Mouse (Mus musculus) midbrain, embryonic 14.5 days (tissue): ENCODE measurements around the gene Il17rd. TPM values are rescaled to one million over a fixed set of nuclear protein-coding genes. Genes with fewer than 3 reads are reported as not detected.
A peak's percentile ranks its signal among the peaks of the same experiment; 100 is the strongest.

Source experiments
- ATAC-seq: fragments of 200-750 bp; cut with Nextera tagmentation; 2 replicates; pipeline ENCODE4 v1.8.0; 2017; ENCODE audit warnings: moderate number of reproducible peaks, moderate library complexity; ENCODE audit not compliant: low FRiP score, low TSS enrichment
- DNase-seq: peaks from one replicate; pipeline ENCODE4 v3.0.0-alpha.2; 2015
- H3K27ac ChIP-seq: fragments of 300-500 bp; sonication (generic); replicated peaks from 2 replicates; pipeline ENCODE4 v1.5.1; 2014; ENCODE audit warnings: mild to moderate bottlenecking, low read depth, low read length, moderate library complexity
- H3K27me3 ChIP-seq: fragments of 300-500 bp; sonication (generic); 2 replicates; pipeline ENCODE4 v1.6.1; 2014; ENCODE audit warnings: low read length, control low read depth, mixed read lengths; ENCODE audit not compliant: control insufficient read depth, insufficient read depth
- H3K36me3 ChIP-seq: fragments of 300-500 bp; sonication (generic); 2 replicates; pipeline ENCODE4 v1.6.1; 2014; ENCODE audit warnings: low read length, control low read depth; ENCODE audit not compliant: control insufficient read depth, insufficient read depth
- H3K4me1 ChIP-seq: fragments of 300-500 bp; sonication (generic); 2 replicates; pipeline ENCODE4 v1.6.1; 2014; ENCODE audit warnings: mild to moderate bottlenecking, antibody characterized with exemption, low read length, control low read depth; ENCODE audit not compliant: control insufficient read depth, insufficient read depth
- H3K4me2 ChIP-seq: fragments of 300-500 bp; sonication (generic); 2 replicates; pipeline ENCODE4 v1.6.1; 2014; ENCODE audit warnings: mild to moderate bottlenecking, low read length, moderate library complexity
- H3K4me3 ChIP-seq: fragments of 300-500 bp; sonication (generic); replicated peaks from 2 replicates; pipeline ENCODE4 v1.5.1; 2014; ENCODE audit warnings: low read depth, low read length
- H3K9ac ChIP-seq: fragments of 300-500 bp; sonication (generic); replicated peaks from 2 replicates; pipeline ENCODE4 v1.6.1; 2014; ENCODE audit warnings: mild to moderate bottlenecking, low read length, moderate library complexity
- H3K9me3 ChIP-seq: fragments of 300-500 bp; sonication (generic); 2 replicates; pipeline ENCODE4 v1.6.1; 2016; ENCODE audit warnings: low read length, control low read depth, mixed read lengths; ENCODE audit not compliant: control insufficient read depth
- WGBS: fragments of 180-500 bp; shearing (Covaris S2); extraction: QIAGEN DNeasy Blood & Tissue Kit; methylation state at CpG from one replicate; pipeline ENCODE4 v1.1.7; 2014; 5-methylcytosine and 5-hydroxymethylcytosine counted together
- polyA plus RNA-seq: library from polyadenylated mRNA; unstranded; fragments of >200 nt; fragmentation: Nextera tagmentation; extraction: Ambion mirVana; gene quantifications from 2 replicates; pipeline ENCODE4 v1.2.1, GENCODE M21; 2014

Gene Il17rd
- polyA plus RNA-seq, 1 experiment from 2014 or later, result 2.9 TPM

DNA sequence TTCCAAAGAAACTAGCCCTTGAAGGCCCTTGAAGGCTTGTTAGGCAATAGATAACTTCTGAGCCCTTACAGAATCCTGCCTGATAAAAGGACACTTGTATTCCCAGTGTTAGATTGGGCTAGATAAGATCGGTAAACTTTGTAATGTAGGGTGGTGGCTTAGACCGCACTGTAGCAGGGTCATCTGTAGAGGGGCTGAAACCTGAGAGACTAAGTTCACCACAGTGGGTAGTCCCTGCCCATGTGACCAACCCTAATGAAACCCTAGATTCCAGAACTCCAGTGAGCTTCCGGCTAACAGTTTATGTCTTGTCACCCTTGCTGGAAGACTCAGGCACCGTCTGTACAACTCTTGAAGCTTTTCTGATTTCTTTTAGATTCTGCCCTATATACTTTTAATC lies 25.1 kb upstream of the Il17rd start:
- WGBS, result 85% methylated on average over 4 of the region's 4 CpGs
- no peaks in the 10 kb centered on the region for H3K27me3 ChIP-seq
- no peak overlapping the region for H3K4me2 ChIP-seq
- H3K4me3 ChIP-seq, result no peak overlapping the region
- no peaks in the 10 kb centered on the region for H3K4me1 ChIP-seq
- no peak overlapping the region for H3K9ac ChIP-seq
- ATAC-seq (no peak), DNase-seq (no peak)
- no peak overlapping the region for H3K27ac ChIP-seq
- H3K36me3 ChIP-seq, result no peaks in the 10 kb centered on the region
- no peaks in the 10 kb centered on the region for H3K9me3 ChIP-seq

DNA sequence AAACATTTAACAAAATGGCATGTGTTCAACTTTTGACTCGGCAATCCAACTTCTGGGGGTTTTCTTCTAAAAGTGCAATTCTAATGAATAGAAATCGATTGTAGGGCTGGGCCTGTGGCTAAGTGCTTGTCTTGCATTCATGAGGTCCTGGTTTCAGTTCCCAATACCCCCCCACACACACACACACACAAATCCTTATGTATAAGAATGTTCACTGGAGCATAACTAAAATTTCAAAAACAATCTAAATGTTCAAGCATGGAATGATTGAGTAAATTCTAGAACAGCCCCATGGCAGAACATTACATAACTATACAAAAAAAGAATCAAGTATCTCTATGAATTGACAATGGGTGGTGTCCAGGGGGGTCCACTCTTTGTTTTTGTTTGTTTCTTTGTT lies 20.8 kb upstream of the Il17rd start:
- WGBS, result 99% methylated on average over 2 of the region's 2 CpGs
- Histone ChIP-seq H3K4me1 (no peaks in the 10 kb centered on the region), H3K27me3 (no peaks in the 10 kb centered on the region), H3K27ac (no peak overlapping the region), H3K36me3 (no peaks in the 10 kb centered on the region), H3K4me2 (no peak overlapping the region), H3K9me3 (no peaks in the 10 kb centered on the region), H3K4me3 (no peak overlapping the region), H3K9ac (no peak overlapping the region)
- no peak for DNase-seq
- ATAC-seq, result no peak

DNA sequence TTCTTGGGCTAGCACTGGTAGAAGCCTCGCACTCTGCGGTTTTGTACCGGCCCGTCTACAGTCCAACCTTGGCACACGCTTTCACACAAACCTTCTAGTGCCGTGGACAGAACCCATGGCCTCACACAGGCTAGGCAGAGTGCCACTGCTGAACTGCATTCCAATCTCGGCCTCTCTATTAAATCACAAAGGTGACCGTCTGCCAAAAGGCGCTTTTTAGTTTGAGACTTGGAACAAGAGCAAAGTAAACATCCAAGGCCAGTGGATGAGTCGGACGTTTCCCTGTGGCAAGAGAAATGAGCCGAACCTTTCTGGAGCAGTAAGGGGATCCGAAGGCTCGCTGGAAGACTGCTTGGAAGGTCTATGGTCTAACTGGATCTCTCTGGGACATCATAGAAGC lies 18.9 kb upstream of the Il17rd start:
- Histone ChIP-seq H3K36me3 (no peaks in the 10 kb centered on the region), H3K9ac (no peak overlapping the region), H3K27me3 (no peaks in the 10 kb centered on the region), H3K4me1 (no peaks in the 10 kb centered on the region), H3K9me3 (no peaks in the 10 kb centered on the region), H3K4me2 (no peak overlapping the region), H3K27ac (no peak overlapping the region), H3K4me3 (no peak overlapping the region)
- DNase-seq, result no peak
- 93% methylated on average over 14 of the region's 14 CpGs for WGBS
- no peak for ATAC-seq

DNA sequence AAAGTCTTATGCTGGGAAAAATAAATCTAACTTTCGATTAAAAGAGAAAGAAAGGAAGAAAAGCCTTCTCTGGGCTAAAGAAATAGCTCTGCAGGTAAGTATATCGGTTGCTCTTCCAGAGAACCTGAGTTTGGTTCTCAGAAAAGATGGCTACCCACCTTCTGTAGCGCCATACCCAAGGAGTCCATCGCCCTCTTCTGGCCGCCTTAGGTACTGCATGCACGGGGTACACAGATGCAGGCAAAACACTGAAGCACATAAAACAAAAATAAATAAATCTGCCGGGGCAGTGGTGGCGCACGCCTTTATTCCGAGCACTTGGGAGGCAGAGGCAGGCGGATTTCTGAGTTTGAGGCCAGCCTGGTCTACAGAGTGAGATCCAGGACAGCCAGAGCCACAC lies 15.9 kb upstream of the Il17rd start:
- ATAC-seq, result no peak
- Histone ChIP-seq H3K4me2 (no peak overlapping the region), H3K27me3 (no peaks in the 10 kb centered on the region), H3K9ac (no peak overlapping the region), H3K4me3 (no peak overlapping the region), H3K4me1 (no peaks in the 10 kb centered on the region), H3K36me3 (no peaks in the 10 kb centered on the region), H3K9me3 (no peaks in the 10 kb centered on the region), H3K27ac (no peak overlapping the region)
- peak; percentile 47 for DNase-seq
- 45% methylated on average over 11 of the region's 11 CpGs for WGBS

DNA sequence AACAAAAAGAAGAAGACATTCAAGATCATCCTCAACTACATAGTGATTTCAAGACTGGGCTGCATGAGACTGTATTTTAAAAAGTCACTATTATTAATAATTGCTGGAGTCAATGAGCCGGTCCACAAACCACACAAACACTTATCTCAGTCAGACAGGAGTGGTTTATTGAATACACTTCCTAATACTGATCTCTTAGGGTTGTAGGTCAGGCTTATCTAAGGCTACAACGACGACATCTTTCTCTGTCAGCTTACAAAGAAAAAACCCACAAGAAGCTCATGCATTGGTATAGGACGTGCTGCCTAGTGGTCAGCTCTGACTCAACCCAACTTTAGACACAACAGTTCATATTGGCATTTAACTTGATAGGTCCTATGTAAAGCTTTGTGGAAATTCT lies 14.1 kb upstream of the Il17rd start:
- H3K9me3 ChIP-seq, result no peaks in the 10 kb centered on the region
- no peak overlapping the region for H3K4me2 ChIP-seq
- H3K4me1 ChIP-seq, result no peaks in the 10 kb centered on the region
- no peaks in the 10 kb centered on the region for H3K27me3 ChIP-seq
- H3K27ac ChIP-seq, result no peak overlapping the region
- no peak overlapping the region for H3K4me3 ChIP-seq
- WGBS, result 82% methylated on average over 4 of the region's 4 CpGs
- no peak for ATAC-seq
- no peak overlapping the region for H3K9ac ChIP-seq
- DNase-seq, result no peak
- no peaks in the 10 kb centered on the region for H3K36me3 ChIP-seq

DNA sequence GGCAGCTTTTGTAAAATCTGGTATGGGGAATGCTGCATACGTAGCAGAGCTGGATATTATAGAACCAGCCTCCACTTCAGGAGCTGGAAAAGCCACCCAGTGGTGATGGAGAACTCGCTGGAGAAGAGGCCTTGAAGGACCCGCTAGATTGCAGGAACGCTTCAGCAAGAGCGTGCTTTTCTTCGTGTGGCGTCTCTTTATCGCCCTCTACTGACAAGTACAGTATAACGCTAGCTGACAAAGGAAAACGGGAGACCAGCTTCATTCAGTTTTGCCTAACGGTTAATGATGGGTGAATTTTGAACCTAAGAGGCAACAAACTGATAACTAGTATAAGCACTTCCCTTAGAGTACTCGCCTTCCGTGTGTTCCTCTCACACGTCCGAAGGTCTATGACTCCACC lies 9.0 kb upstream of the Il17rd start:
- DNase-seq (peak; percentile 93), ATAC-seq (no peak)
- H3K9me3 ChIP-seq, result no peaks in the 10 kb centered on the region
- no peak overlapping the region for H3K4me3 ChIP-seq
- 0 out of 2 replicates have a peak overlapping the region, but pooled peaks have one; percentile 17 for H3K4me2 ChIP-seq
- WGBS, result 4% methylated on average over 15 of the region's 15 CpGs
- no peak overlapping the region for H3K9ac ChIP-seq
- H3K4me1 ChIP-seq, result no peaks in the 10 kb centered on the region
- H3K36me3 ChIP-seq, result no peaks in the 10 kb centered on the region
- H3K27me3 ChIP-seq, result no peaks in the 10 kb centered on the region
- H3K27ac ChIP-seq, result peak overlapping the region; percentile 57

DNA sequence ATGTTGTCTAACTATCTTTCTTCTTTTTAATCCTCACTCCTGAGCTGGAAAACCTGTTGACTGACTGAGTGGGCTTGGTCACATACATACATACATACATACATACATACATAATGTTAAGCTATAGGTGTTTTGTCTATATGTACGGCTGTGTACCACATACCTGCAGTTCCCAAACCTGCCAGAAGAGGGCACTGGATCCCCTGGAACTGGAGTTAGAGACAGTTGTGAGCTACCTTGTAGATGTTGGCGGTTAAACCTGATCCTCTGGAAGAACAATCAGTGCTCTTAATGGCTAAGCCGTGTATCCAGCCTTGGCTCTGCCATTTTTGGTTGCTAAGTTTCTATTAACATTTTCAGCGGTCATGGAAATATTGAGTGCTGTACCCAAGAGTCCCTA lies 7.6 kb upstream of the Il17rd start:
- no peaks in the 10 kb centered on the region for H3K4me1 ChIP-seq
- no peaks in the 10 kb centered on the region for H3K9me3 ChIP-seq
- no peaks in the 10 kb centered on the region for H3K36me3 ChIP-seq
- H3K4me2 ChIP-seq, result no peak overlapping the region
- H3K27me3 ChIP-seq, result no peaks in the 10 kb centered on the region
- H3K9ac ChIP-seq, result no peak overlapping the region
- H3K27ac ChIP-seq, result no peak overlapping the region
- H3K4me3 ChIP-seq, result no peak overlapping the region
- DNase-seq (peak; percentile 71), ATAC-seq (no peak)
- WGBS, result 14% methylated on average over 4 of the region's 4 CpGs

DNA sequence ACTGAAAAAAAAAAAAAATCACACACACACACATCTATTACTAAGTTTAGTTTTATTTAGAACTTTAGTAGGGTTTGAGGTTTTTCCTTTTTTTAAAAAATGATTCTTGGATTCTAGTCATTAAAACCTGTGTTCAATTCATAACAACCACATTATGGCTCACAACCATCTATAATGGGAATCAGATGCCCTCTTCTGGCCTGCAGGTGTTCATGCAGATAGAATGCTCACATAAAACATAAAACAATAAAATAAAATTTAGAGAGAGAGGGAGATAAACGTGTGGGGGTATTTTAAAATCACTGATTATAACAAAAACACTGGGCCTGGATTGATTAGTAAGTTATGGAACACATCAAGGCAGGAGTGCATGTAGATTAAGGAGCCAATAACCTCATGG lies 1.2 kb upstream of the Il17rd start:
- WGBS, result 83% methylated on average over 1 of the region's 1 CpGs
- Histone ChIP-seq H3K4me3 (no peak overlapping the region), H3K9me3 (no peaks in the 10 kb centered on the region), H3K27ac (no peak overlapping the region), H3K4me2 (no peak overlapping the region), H3K4me1 (no peaks in the 10 kb centered on the region), H3K27me3 (peaks cover 14% of the 10 kb centered on the region; the same call in 1 of the 2 replicates), H3K36me3 (no peaks in the 10 kb centered on the region), H3K9ac (no peak overlapping the region)
- DNase-seq (no peak), ATAC-seq (no peak)

DNA sequence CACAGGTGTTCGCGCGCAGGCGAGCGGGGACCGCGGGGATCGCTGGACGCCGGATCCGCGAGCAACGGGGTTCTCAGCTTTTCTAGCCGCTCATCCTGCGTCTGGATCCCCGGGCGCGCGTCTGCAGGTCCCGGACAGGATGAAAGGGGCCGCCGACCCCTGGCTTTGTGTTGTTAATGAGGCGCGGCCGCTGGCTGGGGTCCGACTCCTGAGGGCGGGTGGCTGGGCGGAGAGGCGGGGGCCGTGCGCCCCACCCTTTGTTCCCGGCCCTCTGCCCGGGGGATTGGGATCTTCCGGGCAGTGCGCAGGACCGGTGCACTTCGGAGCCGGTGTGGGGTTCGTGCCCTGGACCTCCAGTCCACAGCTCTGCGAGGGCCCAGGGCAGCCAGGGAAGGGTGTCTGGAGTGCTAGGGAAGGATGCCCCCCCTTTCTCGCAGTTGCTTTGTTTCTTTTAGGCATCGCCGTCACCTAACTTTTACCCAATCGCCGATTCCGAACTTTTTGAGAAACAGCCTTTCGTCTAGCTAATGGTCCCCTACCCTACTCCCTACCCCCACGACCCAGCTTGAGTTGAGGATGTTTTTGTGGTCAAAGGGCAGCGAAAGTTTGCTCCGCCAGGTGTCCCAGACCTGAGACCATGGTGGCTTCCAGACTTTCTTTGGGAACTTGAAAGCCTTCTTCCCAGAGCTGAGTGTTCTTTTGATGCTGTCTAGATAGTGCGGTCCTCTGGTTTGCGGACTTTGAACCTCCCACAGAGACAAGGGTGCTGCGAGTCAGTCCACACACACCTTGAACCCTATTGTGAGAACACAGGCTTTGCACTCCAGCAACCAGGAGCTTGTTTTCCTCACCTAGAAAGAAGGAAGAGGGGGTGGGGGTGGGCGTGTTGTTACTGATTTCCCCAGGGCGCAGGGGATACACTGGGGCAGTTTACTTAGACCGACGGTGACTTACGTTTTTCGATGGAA lies 824 bp downstream of the Il17rd start:
- H3K36me3 ChIP-seq, result no peaks in the 10 kb centered on the region
- DNase-seq (peak; percentile 70), ATAC-seq (peak; percentile 71)
- peaks cover 14% of the 10 kb centered on the region; the same call in 1 of the 2 replicates for H3K27me3 ChIP-seq
- H3K4me2 ChIP-seq, result peak overlapping the region; percentile 97
- H3K9me3 ChIP-seq, result no peaks in the 10 kb centered on the region
- 0 out of 2 replicates have a peak, but pooled peaks cover 3% of the 10 kb centered on the region for H3K4me1 ChIP-seq
- H3K9ac ChIP-seq, result peak overlapping the region; percentile 77
- under 1% methylated on average over 57 of the region's 59 CpGs for WGBS
- H3K27ac ChIP-seq, result peak overlapping the region; percentile 72
- peak overlapping the region; percentile 72 for H3K4me3 ChIP-seq
